Comparison of ENCODE assay signal across 21 mouse cellular contexts in genomic region chr17:83295526-83296238, GRCm38 (mm10). TPM values are rescaled to one million over a fixed set of nuclear protein-coding genes. Genes with fewer than 3 reads are reported as not detected.
DNase-seq lines count a peak whose midpoint lies in the region; ATAC-seq and TF ChIP-seq lines count a peak whose summit lies in the region.
"Had no signal": no experiment of that assay in that cellular context is flagged by ENCODE, and none has a peak within 500 bp of the region (broad histone marks: within the 10 kb centered on the region; RNA-seq: fewer than 3 reads in every experiment).

No protein-coding gene starts in this region.

- WGBS in heart, adult 2 months, result 44% methylated on average over 13 of the region's 13 CpGs
- WGBS in heart, embryonic 15.5 days, result 28% methylated on average over 13 of the region's 13 CpGs
- WGBS in kidney, embryonic 15.5 days, result 55% methylated on average over 13 of the region's 13 CpGs

- H3K4me1 ChIP-seq in heart, adult 2 months (ENCODE audit: control insufficient read depth, insufficient read depth, low read length), result no peaks in the 10 kb centered on the region
- peaks cover 9% of the 10 kb centered on the region for H3K4me1 ChIP-seq in heart, embryonic 15.5 days (replicated peaks)
- peaks cover 3% of the 10 kb centered on the region; the same call in 1 of the 2 replicates for H3K4me1 ChIP-seq in kidney, embryonic 15.5 days
- H3K4me1 ChIP-seq: forebrain, embryonic 13.5 days; limb, embryonic 13.5 days; liver, embryonic 13.5 days; stomach, embryonic 15.5 days had no signal

- DNase-seq in adrenal gland, adult (ENCODE audit: inconsistent age in 2 of 2, low spot score in 1 of 2), result peak; percentile 48 to 91
- DNase-seq in adrenal gland, adult 18-20 months (ENCODE audit: low spot score in 2 of 2), result no peak
- no peak for DNase-seq in heart, adult 2 months
- DNase-seq in heart, adult 8-10 months (ENCODE audit: low spot score), result no peak
- DNase-seq in heart, postnatal 10 days, result no peak
- DNase-seq in kidney, postnatal 36 days, result peak; percentile 17 to 39
- DNase-seq: cerebellum, adult 9-10 months; liver, embryonic 13.5 days; lung, adult 2 months; lung, postnatal 14 days; right cerebral cortex, adult 18-20 months; right cerebral cortex, postnatal 4 days; thymus, postnatal 25 days had no signal

- intact Hi-C loops in heart, adult 2 months (cut with DNase I), result no loop called here
- intact Hi-C loops in heart, postnatal 10 days (cut with DNase I), result no loop called here

- no peak for TF ChIP-seq EP300 in heart, adult 2 months (IDR thresholded peaks at IDR 0.05; ENCODE audit: insufficient read depth, low read depth, low read length)

- H3K4me2 ChIP-seq in heart, embryonic 15.5 days, result peak overlapping the region; percentile 47
- no peak overlapping the region for H3K4me2 ChIP-seq in kidney, embryonic 15.5 days
- H3K4me2 ChIP-seq: forebrain, embryonic 13.5 days; hindbrain, embryonic 14.5 days; limb, embryonic 13.5 days; liver, embryonic 13.5 days; midbrain, embryonic 11.5 days; stomach, embryonic 15.5 days had no signal

- H3K9me3 ChIP-seq in heart, embryonic 15.5 days (replicated peaks), result no peaks in the 10 kb centered on the region
- H3K9me3 ChIP-seq in kidney, embryonic 15.5 days (replicated peaks), result no peaks in the 10 kb centered on the region
- H3K9me3 ChIP-seq: forebrain, embryonic 13.5 days; limb, embryonic 13.5 days; liver, embryonic 13.5 days; stomach, embryonic 15.5 days had no signal

- H3K4me3 ChIP-seq in heart, adult 2 months, result 0 out of 2 replicates have a peak overlapping the region, but pooled peaks have one; percentile 12
- peak overlapping the region; percentile 14; the same call in 1 of the 2 replicates for H3K4me3 ChIP-seq in heart, embryonic 15.5 days
- no peak overlapping the region for H3K4me3 ChIP-seq in kidney, embryonic 15.5 days (replicated peaks)
- H3K4me3 ChIP-seq: forebrain, embryonic 13.5 days; limb, embryonic 13.5 days; liver, embryonic 13.5 days; stomach, embryonic 15.5 days had no signal

- TF ChIP-seq CTCF in heart, adult 2 months (IDR thresholded peaks at IDR 0.05), result no peak

- no peaks in the 10 kb centered on the region for H3K79me2 ChIP-seq in heart, adult 2 months (replicated peaks; ENCODE audit: control insufficient read depth, insufficient read depth, low read length)

- no peak for TF ChIP-seq POLR2A in heart, adult 2 months (IDR thresholded peaks at IDR 0.05; ENCODE audit: insufficient read depth, low read depth, low read length)

- no peaks in the 10 kb centered on the region for H3K27me3 ChIP-seq in heart, adult 2 months (ENCODE audit: control insufficient read depth, insufficient read depth, low read length)
- H3K27me3 ChIP-seq in heart, embryonic 15.5 days, result no peaks in the 10 kb centered on the region
- no peaks in the 10 kb centered on the region for H3K27me3 ChIP-seq in kidney, embryonic 15.5 days
- H3K27me3 ChIP-seq: forebrain, embryonic 13.5 days; limb, embryonic 13.5 days; liver, embryonic 13.5 days; stomach, embryonic 15.5 days had no signal

- no peak overlapping the region for H3K9ac ChIP-seq in heart, adult 2 months (ENCODE audit: low read depth, low read length)
- H3K9ac ChIP-seq in heart, embryonic 15.5 days, result peak overlapping the region; percentile 28; the same call in 1 of the 2 replicates
- H3K9ac ChIP-seq in kidney, embryonic 15.5 days, result no peak overlapping the region
- H3K9ac ChIP-seq: forebrain, embryonic 13.5 days; hindbrain, embryonic 14.5 days; limb, embryonic 13.5 days; liver, embryonic 13.5 days; stomach, embryonic 15.5 days had no signal

- no peak for ATAC-seq in heart, embryonic 15.5 days (replicated peaks; ENCODE audit: insufficient number of reproducible peaks, insufficient read depth, low FRiP score, low read depth)
- no peak for ATAC-seq in kidney, embryonic 15.5 days (replicated peaks; ENCODE audit: low FRiP score)
- ATAC-seq: forebrain, embryonic 13.5 days; inflammation-experienced regulatory T-cells, adult 6 months had no signal

- no peaks in the 10 kb centered on the region for H3K36me3 ChIP-seq in heart, adult 2 months (ENCODE audit: control insufficient read depth, insufficient read depth, low read length)
- no peaks in the 10 kb centered on the region for H3K36me3 ChIP-seq in heart, embryonic 15.5 days
- no peaks in the 10 kb centered on the region for H3K36me3 ChIP-seq in kidney, embryonic 15.5 days
- H3K36me3 ChIP-seq: limb, embryonic 13.5 days; liver, embryonic 13.5 days; stomach, embryonic 15.5 days had no signal

- H3K27ac ChIP-seq in heart, adult 2 months, result no peak overlapping the region
- H3K27ac ChIP-seq in heart, embryonic 15.5 days, result peak overlapping the region; percentile 31
- H3K27ac ChIP-seq in kidney, embryonic 15.5 days, result no peak overlapping the region
- H3K27ac ChIP-seq: forebrain, embryonic 13.5 days; hindbrain, embryonic 14.5 days; limb, embryonic 13.5 days; liver, embryonic 13.5 days; stomach, embryonic 15.5 days had no signal

RNA-seq across cellular contexts. Expression of gene Eml4, which starts 55.0 kb away (rescaled TPM):
- 10 to 100 TPM; 11.7 to 18.7 TPM for total RNA-seq in adrenal gland, adult 18-20 months (2021)
- 1 to 10 TPM; 3.8 to 4.5 TPM for total RNA-seq in heart, adult 2 months (2021)
- 3.0 and 5.1 TPM in 2 replicates for polyA plus RNA-seq in heart, adult 2 months (2012; rRNA removed)
- 1 to 10 TPM; 3.3 to 5.0 (median 4.0) TPM for total RNA-seq in heart, adult 8-10 months (2022)
- 11.0 and 16.3 TPM in 2 replicates for polyA plus RNA-seq in heart, embryonic 15.5 days (2015; fragmentation: Nextera tagmentation; extraction: Ambion mirVana)
- total RNA-seq in heart, postnatal 10 days (2021), result 10 to 100 TPM; 10.5 to 12.9 TPM
- 35.6 and 37.3 TPM in 2 replicates for polyA plus RNA-seq in kidney, embryonic 15.5 days (2015; fragmentation: Nextera tagmentation; extraction: Ambion mirVana)

Comparison
In these comparisons a context has a peak if more than half of its experiments do, and no peak if none do; other contexts are left out.
1. DNase-seq: peak in adrenal gland, adult (2 of 2) and kidney, postnatal 36 days (2 of 2); none in adrenal gland, adult 18-20 months (0 of 2), heart, adult 2 months (0 of 2), heart, adult 8-10 months (single experiment) and heart, postnatal 10 days (0 of 2).